Mouse (Mus musculus): ENCODE data around the gene Gm29776.

Gene Gm29776

DNA sequence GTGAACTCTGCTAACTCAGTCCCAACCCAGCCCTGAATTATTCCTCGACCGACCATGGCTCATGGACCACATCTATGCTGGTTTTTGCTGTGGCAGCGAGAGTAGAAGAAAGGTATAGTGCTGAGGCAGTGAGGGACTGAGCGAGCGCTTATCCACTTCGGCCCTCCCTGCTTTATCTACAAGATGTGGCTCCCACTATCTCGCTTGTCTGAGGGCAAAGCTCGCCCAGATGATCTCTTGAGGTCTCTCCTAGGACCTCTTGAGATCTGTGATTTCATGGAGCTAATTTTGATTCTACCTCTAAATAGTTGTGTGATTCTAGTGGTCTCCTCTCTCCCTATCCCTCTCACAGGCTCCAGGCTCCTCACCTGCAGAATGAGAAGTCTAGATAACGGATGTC, 10.4 kb upstream of the Gm29776 start:
- in situ Hi-C loops (cut with MboI) = no loop called here

DNA sequence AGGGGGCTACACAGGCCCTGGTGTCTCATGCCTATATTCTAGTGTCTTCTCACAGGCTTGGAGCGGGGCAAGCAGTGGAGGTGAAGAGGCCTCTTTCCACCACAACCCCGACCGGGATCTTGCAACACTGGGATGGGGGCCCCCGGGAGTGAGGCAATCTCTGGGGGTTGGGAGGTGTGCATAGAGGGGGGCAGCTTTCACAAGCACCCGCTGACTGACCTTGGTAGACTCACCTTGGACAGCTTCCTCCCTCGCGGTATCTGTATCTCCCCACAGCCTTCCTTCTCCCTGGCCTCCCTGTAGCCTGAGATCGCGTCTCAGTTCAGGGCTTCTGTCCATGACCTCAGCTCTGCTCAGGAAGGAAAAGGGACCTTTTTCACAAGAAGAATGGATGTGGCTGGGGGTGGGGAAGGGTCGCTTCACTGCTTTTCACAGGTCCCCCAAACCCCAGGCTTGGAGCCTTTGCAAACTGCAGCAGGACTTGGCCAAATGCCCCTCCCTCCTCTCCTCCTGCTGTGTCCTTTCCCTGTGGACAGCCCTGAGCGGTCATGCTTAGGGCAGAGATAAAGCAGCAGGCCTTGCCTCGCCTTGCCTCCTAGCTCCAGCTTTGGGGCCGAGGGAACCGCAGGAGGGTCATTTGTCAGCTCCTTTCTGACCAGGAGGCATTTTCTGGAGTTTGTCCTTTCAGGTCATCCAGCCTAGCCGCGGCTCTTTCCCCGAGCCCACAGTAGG, 8.1 kb upstream of the Gm29776 start:
- in situ Hi-C loops (cut with MboI) = no loop called here

DNA sequence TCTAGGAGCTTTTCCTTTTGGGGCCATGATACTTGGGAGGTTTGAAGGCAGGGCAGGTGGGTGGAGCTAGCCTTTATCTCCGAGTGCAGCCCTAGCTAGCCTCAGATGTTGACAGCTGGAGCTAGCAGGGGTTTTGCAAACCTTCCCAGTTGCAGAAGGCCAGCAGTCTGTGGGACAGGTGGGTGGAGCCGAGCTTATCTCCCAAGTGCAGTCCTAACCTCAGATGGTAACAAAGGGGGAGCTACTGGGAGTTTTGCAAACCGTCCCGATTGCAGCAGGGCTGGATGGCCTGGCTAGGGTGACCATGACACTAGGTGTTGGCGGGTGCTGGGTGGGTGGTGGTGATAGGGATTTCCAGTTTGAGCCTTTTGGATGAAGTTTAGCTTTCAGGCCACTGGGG, 7.2 kb upstream of the Gm29776 start:
- in situ Hi-C loops (cut with MboI) = no loop called here

DNA sequence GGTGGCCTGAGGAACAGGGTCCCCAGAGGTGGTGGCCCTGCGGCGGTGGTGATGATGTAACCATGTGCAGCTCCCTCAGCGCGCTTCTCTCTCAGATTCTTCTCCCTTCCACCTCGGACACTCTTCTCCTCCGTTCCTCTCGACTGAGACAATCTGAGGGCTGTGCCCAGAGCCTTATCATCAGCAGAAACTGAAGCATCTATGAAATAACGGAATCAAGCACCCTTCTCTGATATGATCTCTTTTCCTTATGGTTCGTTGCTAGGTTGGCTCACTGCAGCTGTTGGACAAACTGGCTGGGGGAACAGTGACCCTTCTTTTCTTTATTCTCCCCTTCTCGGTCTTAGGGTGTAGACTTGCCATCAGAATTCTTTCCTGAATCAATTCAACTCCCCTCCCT, 4.6 kb upstream of the Gm29776 start:
- in situ Hi-C loops (cut with MboI) = no loop called here

DNA sequence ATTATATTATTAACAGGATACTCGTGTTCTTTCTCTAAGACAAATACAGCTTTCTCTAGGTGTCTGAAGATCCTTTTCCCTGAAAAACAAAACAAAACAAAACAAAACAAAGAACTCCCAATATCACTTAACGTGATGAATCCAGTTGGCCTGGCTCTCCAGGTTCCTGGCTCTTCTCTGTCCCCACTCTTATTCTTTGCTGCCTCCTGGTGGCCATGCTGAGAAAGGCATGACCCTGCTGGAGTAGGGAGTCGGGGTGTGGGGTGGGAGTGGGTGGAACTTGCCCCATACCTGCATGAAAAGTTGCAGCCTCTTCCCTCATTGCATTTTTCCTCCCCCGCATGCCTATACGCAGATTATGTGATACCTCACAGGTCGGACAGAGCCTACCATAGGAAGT, 2.7 kb upstream of the Gm29776 start:
- in situ Hi-C loops (cut with MboI) = no loop called here

DNA sequence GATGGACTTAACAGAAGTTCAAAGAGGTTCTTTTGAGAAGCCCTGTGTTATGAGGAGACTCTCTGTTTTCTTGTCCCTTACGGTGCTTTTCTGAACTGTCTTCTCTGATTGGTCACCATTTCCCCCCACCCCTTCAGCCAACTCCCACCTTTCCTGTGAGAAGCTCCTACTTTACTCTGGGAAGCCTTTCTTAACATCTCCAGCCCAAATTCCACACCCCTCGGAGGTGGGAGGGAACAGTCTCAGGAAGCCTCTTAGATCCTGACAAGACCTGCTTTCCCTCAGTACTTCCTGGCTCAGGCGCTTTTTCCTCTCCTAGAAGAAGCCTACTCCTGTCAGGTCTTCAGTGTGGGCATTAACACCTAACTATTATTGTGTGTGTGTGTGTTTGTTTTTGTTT, 953 bp upstream of the Gm29776 start:
- in situ Hi-C loops (cut with MboI) = no loop called here

DNA sequence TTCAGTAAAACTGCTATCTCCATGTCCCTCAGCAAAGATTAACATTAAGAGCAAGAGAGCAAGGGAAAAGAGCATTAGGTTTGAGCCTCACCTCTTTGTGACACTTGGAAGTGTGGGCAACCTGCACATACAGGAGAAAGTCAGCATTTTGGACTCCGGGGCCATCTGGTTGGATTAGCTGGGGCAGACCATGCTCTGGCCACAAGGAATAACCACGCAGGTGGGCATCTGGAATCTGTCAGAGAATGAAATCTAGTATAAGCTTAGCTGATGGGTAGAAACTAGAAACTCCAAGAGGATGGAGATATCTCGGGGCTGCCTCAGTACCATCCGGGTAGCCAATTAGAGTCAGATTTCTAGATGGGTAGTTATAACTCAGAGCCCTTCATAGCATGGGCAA, 1.9 kb downstream of the Gm29776 start:
- in situ Hi-C loops (cut with MboI) = no loop called here

DNA sequence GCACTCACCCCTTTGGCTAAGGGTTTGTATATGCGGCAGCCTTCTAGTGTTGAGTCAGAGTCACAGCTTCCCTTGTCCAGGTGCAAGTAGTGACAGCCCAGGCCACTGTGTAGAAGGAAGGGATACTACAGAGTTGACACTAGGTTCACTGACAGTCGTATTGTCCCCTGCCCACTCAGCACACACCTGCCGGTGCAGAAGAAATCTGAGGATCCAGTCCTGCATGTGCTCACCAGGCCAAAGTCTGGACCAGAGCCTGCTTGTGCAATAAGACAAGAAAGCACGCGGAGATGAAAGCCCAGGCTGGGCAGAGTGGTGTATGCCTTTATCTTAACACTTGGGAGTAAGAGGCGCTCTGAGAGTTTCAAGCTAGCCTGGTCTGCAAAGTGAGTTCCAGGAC, 3.6 kb downstream of the Gm29776 start:
- in situ Hi-C loops (cut with MboI) = no loop called here

DNA sequence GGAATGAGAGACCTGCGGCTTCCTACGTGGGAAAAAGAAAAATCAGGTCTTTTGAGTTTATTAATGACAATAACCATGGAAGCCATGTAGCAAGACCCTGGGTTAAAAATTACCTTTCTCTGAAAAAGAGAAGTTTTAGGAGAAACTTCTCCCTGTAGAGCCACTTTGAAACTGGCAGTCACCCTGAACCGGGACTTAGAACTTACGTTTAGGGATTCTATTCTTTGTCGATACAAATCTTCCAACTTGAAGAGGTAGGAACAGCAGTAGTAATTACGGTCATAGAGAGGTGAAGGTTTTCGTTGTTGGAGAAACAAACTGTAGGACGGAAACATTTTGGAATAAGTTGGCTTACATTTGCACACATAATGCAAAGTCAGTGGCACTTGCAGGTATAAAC, 11.4 kb downstream of the Gm29776 start:
- in situ Hi-C loops (cut with MboI) = no loop called here

DNA sequence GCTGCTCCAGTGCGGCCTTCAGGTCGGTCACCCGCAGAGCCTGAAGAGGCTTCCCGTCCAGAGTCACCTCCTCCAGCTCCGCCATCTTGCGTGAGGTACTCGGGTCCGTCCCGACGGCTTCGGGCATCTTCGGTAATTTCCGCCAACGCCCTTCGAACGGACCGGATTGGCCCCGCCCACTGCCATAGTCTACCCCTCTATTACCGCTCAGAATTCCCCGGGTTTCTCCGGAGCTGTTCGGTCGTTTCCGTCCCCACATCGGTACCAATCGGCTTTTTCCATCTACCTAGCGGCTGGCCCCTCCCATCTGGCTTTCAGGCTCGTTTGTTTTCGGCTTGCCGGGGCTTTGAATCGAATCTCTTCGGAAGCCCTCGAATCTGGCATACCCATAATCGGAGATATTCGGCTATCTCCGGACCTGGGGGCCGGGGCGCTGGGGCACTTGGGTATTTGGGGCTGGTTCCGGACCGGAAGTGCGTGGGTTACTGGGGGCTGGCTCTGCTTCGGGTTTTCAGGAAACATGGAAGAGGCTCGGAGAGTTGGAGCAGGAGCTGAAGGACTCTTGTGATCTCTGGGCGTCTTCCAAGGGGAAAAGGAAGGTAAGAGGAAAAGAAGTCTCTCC, 12.0 kb downstream of the Gm29776 start, which contains the start of gene Acin1:
Gene Acin1 (minus strand): TSS at position 410 of the 622 bp plus-strand sequence.
- in situ Hi-C loops (cut with MboI) = no loop called here

DNA sequence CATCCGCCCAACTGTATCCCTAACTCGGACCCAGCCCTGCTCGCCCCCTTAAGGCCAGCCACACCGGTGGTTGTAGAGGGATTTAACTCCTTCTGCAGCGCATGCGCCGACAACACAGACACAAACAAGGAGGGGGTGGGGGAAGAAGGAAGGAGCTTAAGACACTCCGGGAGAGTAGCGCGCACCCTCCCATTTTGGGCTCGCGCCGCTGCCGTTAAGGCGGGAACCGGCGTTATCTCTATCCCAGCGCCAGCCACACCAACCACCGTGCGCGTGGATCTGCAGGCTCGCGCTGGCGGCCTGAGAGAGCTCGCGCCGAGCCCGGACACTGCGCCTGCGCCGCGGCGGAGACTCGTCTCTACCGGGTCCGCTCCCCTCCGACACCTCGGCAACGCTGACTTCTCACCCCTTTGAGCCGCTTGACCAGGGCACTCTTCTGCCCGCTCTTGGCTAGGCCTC, 12.5 kb downstream of the Gm29776 start, which contains the start of gene 1700123O20Rik:
Gene 1700123O20Rik (plus strand): TSS at position 154 of the 459 bp plus-strand sequence.
- in situ Hi-C loops (cut with MboI) = no loop called here

DNA sequence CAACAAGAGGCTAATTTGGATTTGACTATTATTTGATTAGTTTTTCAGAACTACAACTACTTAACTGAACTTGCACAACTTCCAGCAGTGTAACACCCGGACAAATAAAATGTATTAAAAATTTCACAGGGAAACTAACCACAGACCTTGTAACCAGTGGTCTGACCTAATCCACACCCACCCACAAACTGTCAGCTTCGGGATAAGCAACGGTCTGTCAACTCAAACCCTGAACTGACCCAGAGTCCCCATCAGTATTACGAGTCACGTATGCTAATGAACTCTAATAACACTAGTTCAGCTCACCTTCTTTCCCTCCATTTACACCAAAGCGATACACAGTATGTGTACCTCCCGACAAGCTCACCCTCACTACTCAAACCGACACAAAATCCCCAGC, 13.2 kb downstream of the Gm29776 start:
- in situ Hi-C loops (cut with MboI) = no loop called here

DNA sequence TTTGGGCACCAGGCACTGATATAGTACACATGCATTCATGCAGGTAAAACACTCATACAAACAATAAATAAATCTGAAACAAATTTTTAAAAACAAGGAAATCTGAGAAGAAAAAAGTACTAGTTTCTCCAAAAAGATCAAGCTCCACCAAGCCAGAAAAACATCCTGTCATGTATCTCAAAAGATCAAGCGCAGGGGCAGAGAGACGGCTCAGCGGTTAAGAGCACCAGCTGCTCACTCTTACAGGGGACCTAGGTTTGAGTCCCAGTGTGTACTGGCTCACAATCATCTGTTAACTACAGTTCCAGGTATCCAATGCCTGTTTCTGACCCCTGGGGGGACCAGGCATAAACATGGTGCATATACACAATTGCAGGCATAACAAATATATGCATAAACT, 16.2 kb downstream of the Gm29776 start:
- in situ Hi-C loops (cut with MboI) = no loop called here

DNA sequence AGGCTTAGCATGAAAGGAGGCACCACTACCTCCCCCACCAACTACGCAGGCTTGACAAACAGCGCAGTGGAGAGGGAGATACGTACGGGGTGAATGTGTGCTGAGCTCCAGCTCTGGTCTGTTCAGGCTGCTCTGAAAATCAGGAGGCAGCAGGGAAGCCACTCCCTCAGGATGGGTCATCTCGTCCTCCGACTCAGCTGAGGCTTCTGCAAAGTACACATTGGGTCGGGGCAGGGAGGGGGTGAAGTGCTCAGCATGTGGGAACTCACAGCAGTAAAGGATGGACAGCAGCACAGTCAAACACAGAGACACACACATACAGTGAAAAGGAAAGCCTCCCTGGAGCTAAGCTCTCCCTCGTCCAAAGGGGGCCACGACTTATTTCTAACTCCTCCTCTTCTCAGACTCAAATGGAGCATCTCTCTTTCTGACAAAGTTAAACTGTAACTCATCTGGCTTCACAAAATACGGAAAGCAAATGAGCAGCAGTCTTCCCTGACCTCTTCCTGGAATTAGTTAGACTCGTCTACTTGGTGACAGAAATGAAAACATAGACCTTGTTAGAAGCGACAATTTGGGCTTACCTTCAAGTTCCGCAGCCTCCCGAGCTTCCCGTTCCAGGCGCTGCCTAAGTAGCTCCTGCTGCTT, 19.9 kb downstream of the Gm29776 start:
- in situ Hi-C loops (cut with MboI) = no loop called here

DNA sequence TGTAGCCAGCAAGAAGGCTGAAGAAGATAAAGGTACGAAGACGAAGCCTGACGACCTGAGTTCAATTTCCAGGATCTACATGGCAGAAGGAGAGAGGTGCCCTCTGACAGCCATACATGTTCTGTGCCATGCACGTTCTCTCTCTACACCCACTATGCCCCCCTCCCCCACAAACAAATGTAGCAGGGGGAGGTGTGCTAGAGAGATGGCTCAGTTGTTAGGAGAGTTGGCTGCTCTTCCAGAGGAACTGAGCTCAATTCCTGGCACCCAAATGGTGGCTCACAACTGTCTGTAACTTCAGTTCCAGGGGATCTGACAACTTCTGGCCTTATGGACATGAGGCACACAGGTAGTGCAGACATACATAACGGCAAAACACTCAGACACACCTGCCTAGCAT, 22.3 kb downstream of the Gm29776 start:
- in situ Hi-C loops (cut with MboI) = no loop called here

DNA sequence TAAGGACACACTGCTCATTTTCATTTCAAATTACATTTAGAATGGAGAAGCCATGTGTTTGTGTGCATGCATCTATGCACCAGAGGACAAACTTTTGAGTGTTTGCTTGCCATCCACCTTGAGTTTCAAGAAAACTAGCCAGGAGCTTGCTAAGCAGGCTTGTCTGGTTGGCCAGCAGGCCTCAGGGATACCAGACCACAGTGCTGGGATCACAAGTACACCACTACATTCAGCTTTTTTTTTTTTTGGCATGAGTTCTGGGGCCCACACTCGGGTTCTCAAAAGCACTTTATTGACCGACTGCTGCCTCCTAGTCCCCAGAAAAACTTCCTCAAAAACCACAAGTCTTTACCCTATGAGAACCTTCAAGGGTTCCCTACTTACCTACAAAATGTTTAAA, 24.3 kb downstream of the Gm29776 start:
- in situ Hi-C loops (cut with MboI) = loop anchor here (25.0 kb wide), 1 partner anchor 612 kb away; no protein-coding TSS in a partner anchor

DNA sequence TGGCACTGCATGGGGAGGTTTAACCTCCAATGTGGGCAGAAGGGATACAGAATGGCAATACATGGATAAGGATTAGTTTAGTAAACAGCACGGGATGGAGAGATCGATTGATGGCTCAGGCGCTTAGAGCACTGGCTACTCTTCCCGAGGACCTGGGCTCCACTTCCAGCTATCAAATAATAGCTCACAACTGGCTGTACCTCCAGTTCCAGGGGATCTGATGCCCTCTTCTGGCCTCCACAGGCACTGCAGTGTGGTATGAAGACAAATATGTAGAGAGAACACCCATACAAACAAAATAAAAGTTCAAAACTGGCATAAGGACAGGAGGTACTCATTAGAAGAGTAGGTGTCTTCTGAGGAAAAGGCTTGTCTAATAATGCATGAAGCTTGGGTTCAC, 29.3 kb downstream of the Gm29776 start:
- in situ Hi-C loops (cut with MboI) = loop anchor here (25.0 kb wide), 1 partner anchor 607 kb away; no protein-coding TSS in a partner anchor

DNA sequence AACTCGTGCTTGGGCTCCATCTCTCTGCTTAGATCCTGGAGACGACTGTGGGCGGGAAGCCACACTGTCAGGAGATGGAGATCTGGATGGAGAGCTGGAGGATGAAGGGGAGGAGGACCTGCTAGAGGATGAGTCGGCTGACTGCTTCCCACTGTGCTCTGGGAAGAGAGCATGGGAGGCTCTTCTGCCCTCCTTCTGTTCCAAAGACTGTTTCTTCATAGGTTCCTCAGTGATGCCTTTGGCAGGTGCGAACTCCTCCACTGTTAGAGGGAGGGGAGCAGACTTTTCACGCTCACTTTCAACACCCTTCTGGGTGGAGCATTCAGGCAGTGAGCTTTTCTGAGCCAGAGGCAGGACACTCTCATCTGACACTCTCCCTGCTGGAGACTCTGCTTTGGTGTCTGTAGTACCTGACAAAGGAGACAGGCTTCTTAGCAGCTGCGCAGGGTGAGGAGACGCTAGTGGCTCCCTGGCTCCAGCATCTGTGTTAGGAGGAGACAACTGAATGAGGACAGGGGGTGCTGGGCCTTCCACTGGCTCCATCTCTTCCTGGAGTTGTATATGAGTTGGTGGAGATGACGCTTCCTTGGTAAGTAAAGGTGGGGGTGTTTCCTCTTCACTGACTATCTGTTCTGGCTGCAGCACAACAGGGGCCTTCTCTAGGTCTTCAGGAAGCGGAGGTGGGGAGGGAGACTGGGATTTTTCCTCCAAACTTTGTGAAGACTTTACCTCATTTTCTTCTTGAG, 34.0 kb downstream of the Gm29776 start:
- in situ Hi-C loops (cut with MboI) = loop anchor here (25.0 kb wide), 1 partner anchor 602 kb away; no protein-coding TSS in a partner anchor

DNA sequence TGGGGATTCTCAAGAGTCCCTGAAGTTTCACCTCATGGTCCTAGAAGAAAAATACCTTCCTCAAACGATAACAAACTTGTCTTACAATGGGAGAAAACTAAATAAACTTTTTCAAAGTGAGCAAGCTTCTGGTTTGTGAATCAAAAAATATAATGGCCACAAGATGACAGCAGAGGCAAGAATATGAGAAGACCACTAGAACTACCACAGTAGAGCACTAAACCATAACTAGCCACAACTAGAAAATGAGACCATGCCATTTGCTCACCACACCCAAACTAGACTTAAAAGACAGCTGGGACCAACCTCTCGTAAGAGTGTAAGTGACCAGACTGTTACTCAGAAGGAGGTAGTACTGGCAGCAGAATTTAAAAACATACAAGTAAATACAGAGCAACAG, 38.6 kb downstream of the Gm29776 start:
- in situ Hi-C loops (cut with MboI) = loop anchor here (25.0 kb wide), 1 partner anchor 598 kb away; no protein-coding TSS in a partner anchor

DNA sequence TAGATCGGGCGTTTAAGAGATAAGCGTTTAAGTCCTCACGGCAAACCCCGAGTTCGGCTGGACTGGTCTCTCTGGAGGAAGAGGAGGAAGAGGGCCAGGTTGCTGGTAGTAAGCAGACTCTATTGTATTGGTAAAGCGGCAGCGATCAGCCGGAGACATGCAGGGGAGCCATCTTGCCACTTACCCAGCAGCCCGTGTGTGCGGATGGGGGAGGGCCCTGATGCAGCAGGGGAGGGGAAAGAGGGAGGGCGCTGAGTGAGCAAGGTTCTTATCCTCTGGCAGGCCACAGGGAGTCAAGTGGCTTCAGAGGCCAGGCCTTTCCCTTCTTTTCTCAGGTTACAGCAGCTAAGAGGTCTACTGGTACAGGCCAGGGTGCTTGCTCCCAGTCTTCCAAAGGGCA, 45.1 kb downstream of the Gm29776 start:
- in situ Hi-C loops (cut with MboI) = loop anchor here (25.0 kb wide), 1 partner anchor 591 kb away; no protein-coding TSS in a partner anchor

DNA sequence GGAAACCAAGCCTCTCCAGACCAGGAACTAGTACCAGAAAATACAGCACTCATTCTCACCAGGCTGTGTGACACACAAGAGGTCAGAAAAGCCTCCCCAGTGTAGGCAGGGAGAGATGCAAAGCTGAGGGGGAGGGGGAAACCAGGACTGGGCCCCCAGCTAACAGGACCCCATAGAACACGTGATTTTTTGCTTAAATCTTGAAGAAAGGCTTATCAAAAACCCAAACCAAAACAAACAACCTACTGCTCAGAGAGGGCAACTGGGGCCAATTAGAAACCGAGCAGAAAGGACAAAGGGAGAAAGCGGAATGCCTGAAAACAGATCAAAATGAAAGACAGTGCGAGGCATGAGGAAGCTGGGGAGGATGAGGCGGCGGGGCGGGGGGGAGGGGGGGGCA, 45.8 kb downstream of the Gm29776 start:
- in situ Hi-C loops (cut with MboI) = loop anchor here (25.0 kb wide), 1 partner anchor 590 kb away; no protein-coding TSS in a partner anchor

DNA sequence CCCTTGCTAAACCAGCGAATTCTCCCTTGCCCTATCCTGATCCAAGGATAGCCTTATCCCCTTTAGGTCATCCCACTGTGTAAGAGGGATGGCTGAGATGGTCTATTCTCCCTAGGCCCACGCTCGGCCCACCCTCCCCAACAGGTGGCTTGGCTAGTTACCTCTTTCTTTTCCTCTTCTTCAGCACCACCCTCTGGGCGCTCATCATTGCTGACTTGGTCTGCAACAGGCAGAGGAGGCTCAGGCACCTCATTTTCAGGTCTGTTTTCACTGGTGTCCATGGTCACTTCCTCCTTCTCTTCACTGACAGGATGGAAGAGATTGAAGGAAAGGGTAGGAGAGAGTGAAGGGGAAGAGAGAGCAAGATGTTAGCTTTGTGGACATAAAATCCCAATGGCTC, 47.1 kb downstream of the Gm29776 start:
- in situ Hi-C loops (cut with MboI) = loop anchor here (25.0 kb wide), 1 partner anchor 589 kb away; no protein-coding TSS in a partner anchor

All from mature B cell (primary cell).